Mouse (Mus musculus): Measurements from ENCODE around the gene Gm11549. TPM values are rescaled to one million over a fixed set of nuclear protein-coding genes. Genes with fewer than 3 reads are reported as not detected.
A peak's percentile ranks its signal among the peaks of the same experiment; 100 is the strongest.

The Gm11549 gene
- total and polyA plus RNA-seq, 3 experiments = not detected

DNA sequence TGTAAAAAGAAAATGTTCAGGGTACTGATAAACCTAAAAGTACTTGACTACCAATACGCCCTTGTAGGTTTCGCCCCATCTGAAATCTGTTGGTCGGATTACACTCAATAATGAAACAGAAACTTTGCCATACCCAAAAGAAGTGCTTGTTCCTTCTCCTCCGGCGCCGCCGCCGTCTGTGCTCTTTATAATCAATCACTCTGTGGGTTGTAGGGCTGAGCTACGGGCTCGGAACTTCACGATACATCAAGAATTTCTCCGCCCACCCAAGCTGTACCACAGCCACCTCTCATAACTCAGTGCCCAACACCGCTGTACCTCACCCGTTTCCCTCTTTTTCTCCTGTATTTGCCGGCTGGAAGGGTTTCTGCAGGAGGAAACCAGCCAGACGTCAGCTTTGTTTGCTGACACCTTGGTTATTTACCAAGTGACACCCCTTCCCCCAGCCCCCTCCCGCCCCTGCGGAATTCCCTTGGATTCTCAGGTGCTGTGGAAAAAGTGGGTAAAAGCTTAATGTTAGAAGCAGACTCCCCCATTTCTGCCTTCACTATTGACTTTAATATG lies 10.4 kb upstream of the Gm11549 start:
- Histone ChIP-seq H3K79me2 (replicated peaks; ENCODE audit: control insufficient read depth, extremely low read depth, insufficient read depth, poor library complexity, severe bottlenecking) (no peaks in the 10 kb centered on the region), H3K4me2 (ENCODE audit: insufficient read depth, low read depth, poor library complexity, severe bottlenecking) (peak overlapping the region; percentile 82), H3K36me3 (replicated peaks in 1 of 2; ENCODE audit: control insufficient read depth in 1 of 2, insufficient read depth in 1 of 2, low read length in 1 of 2) (no peaks in the 10 kb centered on the region), H3K4me3 (replicated peaks in 1 of 3; ENCODE audit: low read depth in 2 of 3, low read length in 2 of 3, poor library complexity in 1 of 3) (peak overlapping the region in 1 of 3 experiments; percentile 51), H3K4me1 (ENCODE audit: control insufficient read depth in 1 of 2, insufficient read depth in 2 of 2) (peaks cover 0 to 6% of the 10 kb centered on the region in 2 experiments; a peak in 2 of 4 replicates), H3K9ac (ENCODE audit: insufficient read depth, low read depth) (peak overlapping the region; percentile 35; the same call in 1 of the 2 replicates), H3K9me3 (replicated peaks; ENCODE audit: low read length) (no peaks in the 10 kb centered on the region), H3K27me3 (replicated peaks) (peaks cover under 1% of the 10 kb centered on the region), H3K27ac (ENCODE audit: insufficient read depth, low read depth) (no peak overlapping the region)
- in situ Hi-C loops (cut with MboI; ENCODE audit: low pct_ligation_motif_present, low pct_unique_long_range_greater_than_20kb, low sequenced_read_pairs) = no loop called here
- dilution Hi-C loops (cut with MboI; ENCODE audit: extremely low pct_ligation_motif_present, extremely low pct_unique_long_range_greater_than_20kb, low sequenced_read_pairs) = no loop called here
- DNase-seq (ENCODE audit: extremely low read depth) = no peak
- no peak for TF ChIP-seq UBTF (IDR thresholded peaks at IDR 0.05; ENCODE audit: low read depth, low read length)
- TF ChIP-seq IRF4 (IDR thresholded peaks at IDR 0.05; ENCODE audit: low read depth, low read length) = 0 out of 2 replicates have a peak, but pooled peaks have one; percentile 18

DNA sequence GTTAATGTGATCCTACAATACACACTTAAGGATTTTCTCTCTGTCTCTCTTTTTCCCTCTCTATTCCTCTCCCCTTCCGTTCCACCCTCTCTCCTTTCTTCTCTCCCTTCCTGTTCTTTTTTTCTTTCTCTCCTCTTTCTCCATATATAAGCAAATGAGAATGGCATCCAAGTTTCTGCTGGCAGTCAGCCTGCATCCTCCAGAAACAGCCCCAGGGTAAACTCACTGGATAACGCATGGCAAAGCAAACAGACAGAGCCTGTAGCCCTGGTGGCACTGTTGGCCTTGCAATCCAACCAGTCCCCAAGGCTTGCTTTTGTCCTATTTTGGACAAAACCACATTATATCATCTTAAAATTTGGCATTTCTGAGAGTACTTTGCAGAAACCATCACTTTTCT lies 9.6 kb upstream of the Gm11549 start:
- in situ Hi-C loops (cut with MboI; ENCODE audit: low pct_ligation_motif_present, low pct_unique_long_range_greater_than_20kb, low sequenced_read_pairs) (no loop called here), dilution Hi-C loops (cut with MboI; ENCODE audit: extremely low pct_ligation_motif_present, extremely low pct_unique_long_range_greater_than_20kb, low sequenced_read_pairs) (no loop called here)
- Histone ChIP-seq H3K9me3 (replicated peaks; ENCODE audit: low read length) (no peaks in the 10 kb centered on the region), H3K27ac (ENCODE audit: insufficient read depth, low read depth) (no peak overlapping the region), H3K4me1 (ENCODE audit: control insufficient read depth in 1 of 2, insufficient read depth in 2 of 2) (peaks cover 0 to 6% of the 10 kb centered on the region in 2 experiments; a peak in 2 of 4 replicates), H3K79me2 (replicated peaks; ENCODE audit: control insufficient read depth, extremely low read depth, insufficient read depth, poor library complexity, severe bottlenecking) (no peaks in the 10 kb centered on the region), H3K4me3 (replicated peaks in 1 of 3; ENCODE audit: low read depth in 2 of 3, low read length in 2 of 3, poor library complexity in 1 of 3) (no peak overlapping the region), H3K4me2 (ENCODE audit: insufficient read depth, low read depth, poor library complexity, severe bottlenecking) (no peak overlapping the region), H3K27me3 (replicated peaks) (peaks cover 7% of the 10 kb centered on the region), H3K9ac (ENCODE audit: insufficient read depth, low read depth) (no peak overlapping the region), H3K36me3 (replicated peaks in 1 of 2; ENCODE audit: control insufficient read depth in 1 of 2, insufficient read depth in 1 of 2, low read length in 1 of 2) (no peaks in the 10 kb centered on the region)
- no peak for DNase-seq (ENCODE audit: extremely low read depth)
- TF ChIP-seq SIN3A (IDR thresholded peaks at IDR 0.05; ENCODE audit: low read length) (no peak), NELFE (IDR thresholded peaks at IDR 0.05; ENCODE audit: low read depth, low read length) (no peak), GABPA (IDR thresholded peaks at IDR 0.05; ENCODE audit: insufficient replicate concordance, low read depth, low read length) (no peak), CHD2 (IDR thresholded peaks at IDR 0.05; ENCODE audit: low read length) (no peak), IRF4 (IDR thresholded peaks at IDR 0.05; ENCODE audit: low read depth, low read length) (no peak), ZC3H11A (IDR thresholded peaks at IDR 0.05; ENCODE audit: low read depth, low read length) (no peak), MYC (IDR thresholded peaks at IDR 0.05; ENCODE audit: low read depth, low read length) (no peak), TCF12 (IDR thresholded peaks at IDR 0.05; ENCODE audit: low read depth, low read length) (no peak), EP300 (IDR thresholded peaks at IDR 0.05; ENCODE audit: low read length) (no peak), RCOR1 (conservative IDR thresholded peaks at IDR 0.05; ENCODE audit: low read depth, low read length) (no peak), BHLHE40 (IDR thresholded peaks at IDR 0.05; ENCODE audit: low read depth, low read length) (no peak), TBP (conservative IDR thresholded peaks at IDR 0.05; ENCODE audit: low read depth, low read length) (no peak), NRF1 (IDR thresholded peaks at IDR 0.05; ENCODE audit: low read depth, low read length) (no peak), RAD21 (IDR thresholded peaks at IDR 0.05; ENCODE audit: low read depth, low read length) (no peak), USF1 (IDR thresholded peaks at IDR 0.05; ENCODE audit: low read depth, low read length) (no peak), JUN (IDR thresholded peaks at IDR 0.05; ENCODE audit: insufficient read depth, low read depth, low read length) (no peak), POLR2A (IDR thresholded peaks at IDR 0.05; ENCODE audit: low read depth, low read length) (no peak), E2F4 (IDR thresholded peaks at IDR 0.05; ENCODE audit: insufficient replicate concordance, low read depth, low read length) (no peak), SMC3 (IDR thresholded peaks at IDR 0.05; ENCODE audit: low read depth, low read length) (no peak)

Data from CH12.LX (cell line).